Mouse (Mus musculus) hindbrain, embryonic 12.5 days (tissue): ENCODE measurements around the gene Zfp850. TPM values are rescaled to one million over a fixed set of nuclear protein-coding genes. Genes with fewer than 3 reads are reported as not detected.
"Not testable (repeated sequence)": the region's sequence is repeated elsewhere in the genome, so short reads cannot be mapped to it uniquely, and the experiment has no call there.

Source experiments
- ATAC-seq: fragments of 200-750 bp; cut with Nextera tagmentation; 2 replicates; pipeline ENCODE4 v1.8.0; 2017; ENCODE audit warnings: moderate TSS enrichment; ENCODE audit not compliant: low FRiP score
- H3K27ac ChIP-seq: fragments of 300-500 bp; sonication (generic); 2 replicates; pipeline ENCODE4 v1.5.1; 2016; ENCODE audit warnings: mild to moderate bottlenecking
- H3K27me3 ChIP-seq: fragments of 300-500 bp; sonication (generic); 2 replicates; pipeline ENCODE4 v1.6.1; 2016; ENCODE audit warnings: mild to moderate bottlenecking
- H3K36me3 ChIP-seq: fragments of 300-500 bp; sonication (generic); 2 replicates; pipeline ENCODE4 v1.6.1; 2016; ENCODE audit warnings: mild to moderate bottlenecking
- H3K4me1 ChIP-seq: fragments of 300-500 bp; sonication (generic); 2 replicates; pipeline ENCODE4 v1.6.1; 2016
- H3K4me2 ChIP-seq: fragments of 300-500 bp; sonication (generic); replicated peaks from 2 replicates; pipeline ENCODE4 v1.6.1; 2016; ENCODE audit warnings: mild to moderate bottlenecking
- H3K4me3 ChIP-seq: fragments of 300-500 bp; sonication (generic); 2 replicates; pipeline ENCODE4 v1.5.1; 2016; ENCODE audit warnings: mild to moderate bottlenecking
- H3K9ac ChIP-seq: fragments of 300-500 bp; sonication (generic); 2 replicates; pipeline ENCODE4 v1.6.1; 2016; ENCODE audit warnings: mild to moderate bottlenecking, moderate library complexity
- H3K9me3 ChIP-seq: fragments of 300-500 bp; sonication (generic); replicated peaks from 2 replicates; pipeline ENCODE4 v1.6.1; 2016; ENCODE audit warnings: mild to moderate bottlenecking
- WGBS: fragments of 180-500 bp; shearing (Covaris S2); methylation state at CpG from one replicate; pipeline ENCODE4 v1.1.7; 2016; 5-methylcytosine and 5-hydroxymethylcytosine counted together
- polyA plus RNA-seq: library from polyadenylated mRNA; unstranded; fragments of >200 nt; fragmentation: Nextera tagmentation; extraction: Ambion mirVana; gene quantifications from 2 replicates; pipeline ENCODE4 v1.2.1, GENCODE M21; 2016

Zfp850 gene
- polyA plus RNA-seq, 1 experiment from 2014 or later, result 6.1 TPM

GRCm38 (mm10) chr7:27949451-27949850, 64.5 kb downstream of the Zfp850 start:
- not testable (repeated sequence) for H3K9me3 ChIP-seq, ATAC-seq, H3K36me3 ChIP-seq, H3K4me1 ChIP-seq, H3K27ac ChIP-seq, H3K9ac ChIP-seq, H3K4me2 ChIP-seq, H3K4me3 ChIP-seq, H3K27me3 ChIP-seq
- WGBS, result 93% methylated on average over 13 of the region's 13 CpGs

- not testable (repeated sequence) for H3K9me3 ChIP-seq, H3K4me3 ChIP-seq, H3K36me3 ChIP-seq, H3K27me3 ChIP-seq, H3K9ac ChIP-seq, ATAC-seq, H3K4me2 ChIP-seq, H3K4me1 ChIP-seq, H3K27ac ChIP-seq
- 40% methylated on average over 6 of the region's 7 CpGs for WGBS
Measured at GRCm38 (mm10) chr7:27941869-27942268, 72.0 kb downstream of the Zfp850 start.

Other genes with a start within 250 kb of the Zfp850 start
- 2.1 and 2.2 TPM in 2 replicates for gene Zfp626, start 206.9 kb downstream of the Zfp850 start, polyA plus RNA-seq
- 11.7 and 12.5 TPM in 2 replicates for gene Zfp59, start 175.5 kb downstream of the Zfp850 start, polyA plus RNA-seq
- gene Zfp607a, start 156.6 kb downstream of the Zfp850 start, polyA plus RNA-seq, result 2.2 and 3.1 TPM in 2 replicates
- gene Zfp974, start 84.7 kb downstream of the Zfp850 start, polyA plus RNA-seq, result 15.5 and 17.0 TPM in 2 replicates
- 25.8 and 27.2 TPM in 2 replicates for gene Zfp780b, start 34.9 kb downstream of the Zfp850 start, polyA plus RNA-seq
- 309 and 313 TPM in 2 replicates for gene Psmc4, start 36.0 kb upstream of the Zfp850 start, polyA plus RNA-seq
- gene Fcgbp, start 57.1 kb upstream of the Zfp850 start, polyA plus RNA-seq, result 0.31 TPM in 1 of 2 replicates, not detected in the other
- 0.09 and 0.12 TPM in 2 replicates for gene 9530053A07Rik, start 115.4 kb upstream of the Zfp850 start, polyA plus RNA-seq
- 115 and 120 TPM in 2 replicates for gene Fbl, start 155.6 kb upstream of the Zfp850 start, polyA plus RNA-seq
- gene Dyrk1b, start 165.4 kb upstream of the Zfp850 start, polyA plus RNA-seq, result 21.5 and 21.7 TPM in 2 replicates